Mouse (Mus musculus): ENCODE data around the gene Pigx. TPM values are rescaled to one million over a fixed set of nuclear protein-coding genes. Genes with fewer than 3 reads are reported as not detected.

Gene Pigx
- polyA plus RNA-seq, 1 experiment from 2014 or later, result 168 TPM

- Histone ChIP-seq H3K4me3 (ENCODE audit: low read depth, low read length) (no peak overlapping the region), H3K36me3 (replicated peaks; ENCODE audit: control insufficient read depth, insufficient read depth, low read depth, low read length) (no peaks in the 10 kb centered on the region), H3K4me1 (ENCODE audit: control insufficient read depth, insufficient read depth, low read length) (no peaks in the 10 kb centered on the region), H3K27me3 (ENCODE audit: control insufficient read depth, insufficient read depth, low read length) (no peaks in the 10 kb centered on the region), H3K9me3 (replicated peaks; ENCODE audit: control insufficient read depth, low read length) (no peaks in the 10 kb centered on the region), H3K4me2 (ENCODE audit: low read depth, low read length) (no peak overlapping the region; the same call in 1 of the 2 replicates), H3K27ac (replicated peaks; ENCODE audit: low read depth, low read length) (no peak overlapping the region), H3K9ac (replicated peaks; ENCODE audit: low read length) (no peak overlapping the region)
- no peak for DNase-seq (ENCODE audit: low spot score)
- ATAC-seq (replicated peaks; ENCODE audit: insufficient number of reproducible peaks, low FRiP score, low TSS enrichment, low read depth), result no peak
- 78% methylated on average over 20 of the region's 20 CpGs for WGBS
Observed at GRCm38 (mm10) chr16:32129449-32130189, 30.1 kb upstream of the Pigx start.

- Histone ChIP-seq H3K4me3 (ENCODE audit: low read depth, low read length) (no peak overlapping the region), H3K36me3 (replicated peaks; ENCODE audit: control insufficient read depth, insufficient read depth, low read depth, low read length) (no peaks in the 10 kb centered on the region), H3K9ac (replicated peaks; ENCODE audit: low read length) (no peak overlapping the region), H3K4me1 (ENCODE audit: control insufficient read depth, insufficient read depth, low read length) (no peaks in the 10 kb centered on the region), H3K27ac (replicated peaks; ENCODE audit: low read depth, low read length) (no peak overlapping the region), H3K27me3 (ENCODE audit: control insufficient read depth, insufficient read depth, low read length) (no peaks in the 10 kb centered on the region), H3K4me2 (ENCODE audit: low read depth, low read length) (no peak overlapping the region), H3K9me3 (replicated peaks; ENCODE audit: control insufficient read depth, low read length) (no peaks in the 10 kb centered on the region)
- no peak for ATAC-seq (replicated peaks; ENCODE audit: insufficient number of reproducible peaks, low FRiP score, low TSS enrichment, low read depth)
- 84% methylated on average over 4 of the region's 4 CpGs for WGBS
- no peak for DNase-seq (ENCODE audit: low spot score)
Observed at GRCm38 (mm10) chr16:32127046-32127445, 27.5 kb upstream of the Pigx start.

DNA sequence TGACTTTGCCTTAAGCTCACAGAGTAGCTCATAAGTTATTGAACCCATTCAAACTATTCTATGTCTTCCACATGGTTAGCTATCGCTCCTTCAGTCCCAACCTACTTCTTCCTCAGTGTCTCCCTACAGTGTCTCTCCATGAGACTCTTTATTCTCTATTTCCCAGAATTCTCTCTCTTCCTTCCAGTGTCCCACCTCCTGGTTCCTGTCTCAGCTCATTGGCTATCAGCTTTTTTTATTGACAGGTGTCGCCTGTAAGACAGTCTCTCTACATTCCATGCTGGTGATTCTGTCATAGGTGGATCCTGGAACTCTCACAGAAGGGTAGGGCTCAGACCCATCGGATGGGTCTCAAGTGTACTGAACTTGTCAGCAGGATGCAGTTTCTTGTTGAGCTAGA lies 25.8 kb upstream of the Pigx start:
- Histone ChIP-seq H3K9me3 (replicated peaks; ENCODE audit: control insufficient read depth, low read length) (no peaks in the 10 kb centered on the region), H3K27ac (replicated peaks; ENCODE audit: low read depth, low read length) (no peak overlapping the region), H3K4me1 (ENCODE audit: control insufficient read depth, insufficient read depth, low read length) (no peaks in the 10 kb centered on the region), H3K4me2 (ENCODE audit: low read depth, low read length) (no peak overlapping the region), H3K4me3 (ENCODE audit: low read depth, low read length) (no peak overlapping the region), H3K27me3 (ENCODE audit: control insufficient read depth, insufficient read depth, low read length) (no peaks in the 10 kb centered on the region), H3K36me3 (replicated peaks; ENCODE audit: control insufficient read depth, insufficient read depth, low read depth, low read length) (no peaks in the 10 kb centered on the region), H3K9ac (replicated peaks; ENCODE audit: low read length) (no peak overlapping the region)
- ATAC-seq (replicated peaks; ENCODE audit: insufficient number of reproducible peaks, low FRiP score, low TSS enrichment, low read depth) (no peak), DNase-seq (ENCODE audit: low spot score) (no peak)
- WGBS, result 93% methylated on average over 3 of the region's 3 CpGs

GRCm38 (mm10) chr16:32124444-32125335 lies 25.1 kb upstream of the Pigx start:
- Histone ChIP-seq H3K36me3 (replicated peaks; ENCODE audit: control insufficient read depth, insufficient read depth, low read depth, low read length) (no peaks in the 10 kb centered on the region), H3K4me1 (ENCODE audit: control insufficient read depth, insufficient read depth, low read length) (no peaks in the 10 kb centered on the region), H3K27ac (replicated peaks; ENCODE audit: low read depth, low read length) (no peak overlapping the region), H3K9ac (replicated peaks; ENCODE audit: low read length) (no peak overlapping the region), H3K4me2 (ENCODE audit: low read depth, low read length) (no peak overlapping the region), H3K4me3 (ENCODE audit: low read depth, low read length) (no peak overlapping the region), H3K9me3 (replicated peaks; ENCODE audit: control insufficient read depth, low read length) (no peaks in the 10 kb centered on the region), H3K27me3 (ENCODE audit: control insufficient read depth, insufficient read depth, low read length) (no peaks in the 10 kb centered on the region)
- ATAC-seq (replicated peaks; ENCODE audit: insufficient number of reproducible peaks, low FRiP score, low TSS enrichment, low read depth) (no peak), DNase-seq (ENCODE audit: low spot score) (no peak)
- WGBS, result 68% methylated on average over 17 of the region's 17 CpGs

- ATAC-seq (replicated peaks; ENCODE audit: insufficient number of reproducible peaks, low FRiP score, low TSS enrichment, low read depth), result no peak
- WGBS, result 87% methylated on average over 7 of the region's 7 CpGs
Observed at GRCm38 (mm10) chr16:32124020-32124419, 24.5 kb upstream of the Pigx start.

GRCm38 (mm10) chr16:32120454-32120853 lies 20.9 kb upstream of the Pigx start:
- ATAC-seq (replicated peaks; ENCODE audit: insufficient number of reproducible peaks, low FRiP score, low TSS enrichment, low read depth), result no peak
- Histone ChIP-seq H3K27ac (replicated peaks; ENCODE audit: low read depth, low read length) (no peak overlapping the region), H3K4me1 (ENCODE audit: control insufficient read depth, insufficient read depth, low read length) (no peaks in the 10 kb centered on the region), H3K27me3 (ENCODE audit: control insufficient read depth, insufficient read depth, low read length) (no peaks in the 10 kb centered on the region), H3K4me2 (ENCODE audit: low read depth, low read length) (no peak overlapping the region), H3K36me3 (replicated peaks; ENCODE audit: control insufficient read depth, insufficient read depth, low read depth, low read length) (no peaks in the 10 kb centered on the region), H3K9me3 (replicated peaks; ENCODE audit: control insufficient read depth, low read length) (no peaks in the 10 kb centered on the region), H3K4me3 (ENCODE audit: low read depth, low read length) (no peak overlapping the region), H3K9ac (replicated peaks; ENCODE audit: low read length) (no peak overlapping the region)
- WGBS, result 71% methylated on average over 3 of the region's 3 CpGs
- no peak for DNase-seq (ENCODE audit: low spot score)

More at GRCm38 (mm10) chr16:32124020-32124419, 24.5 kb upstream of the Pigx start:
- Histone ChIP-seq H3K4me3 (ENCODE audit: low read depth, low read length) (no peak overlapping the region), H3K9ac (replicated peaks; ENCODE audit: low read length) (no peak overlapping the region), H3K4me1 (ENCODE audit: control insufficient read depth, insufficient read depth, low read length) (no peaks in the 10 kb centered on the region), H3K27ac (replicated peaks; ENCODE audit: low read depth, low read length) (no peak overlapping the region), H3K4me2 (ENCODE audit: low read depth, low read length) (no peak overlapping the region), H3K27me3 (ENCODE audit: control insufficient read depth, insufficient read depth, low read length) (no peaks in the 10 kb centered on the region), H3K9me3 (replicated peaks; ENCODE audit: control insufficient read depth, low read length) (no peaks in the 10 kb centered on the region), H3K36me3 (replicated peaks; ENCODE audit: control insufficient read depth, insufficient read depth, low read depth, low read length) (no peaks in the 10 kb centered on the region)
- no peak for DNase-seq (ENCODE audit: low spot score)

DNA sequence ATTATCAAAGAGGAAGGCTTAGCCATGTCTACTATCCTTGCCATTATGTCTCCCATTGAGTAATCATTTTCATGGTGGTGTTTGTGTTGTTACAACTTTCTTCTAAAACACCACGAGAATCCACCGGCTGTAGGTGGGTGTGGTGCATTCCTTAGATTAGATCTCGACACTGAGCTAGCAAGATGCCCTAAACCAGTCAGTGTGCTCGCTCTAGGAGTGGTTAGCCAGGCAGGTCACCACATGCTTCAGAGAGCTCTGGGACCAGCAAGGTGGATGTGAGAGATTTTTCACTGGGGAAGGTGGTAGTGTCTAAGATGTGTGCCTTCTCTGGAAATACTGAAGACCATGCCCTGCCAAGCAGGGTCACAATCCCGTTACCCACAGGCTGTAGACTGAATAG lies 16.6 kb upstream of the Pigx start:
- WGBS, result 60% methylated on average over 5 of the region's 5 CpGs
- no peak overlapping the region for H3K9ac ChIP-seq (replicated peaks; ENCODE audit: low read length)
- H3K4me1 ChIP-seq (ENCODE audit: control insufficient read depth, insufficient read depth, low read length), result no peaks in the 10 kb centered on the region
- no peaks in the 10 kb centered on the region for H3K27me3 ChIP-seq (ENCODE audit: control insufficient read depth, insufficient read depth, low read length)
- H3K36me3 ChIP-seq (replicated peaks; ENCODE audit: control insufficient read depth, insufficient read depth, low read depth, low read length), result no peaks in the 10 kb centered on the region
- no peak overlapping the region for H3K27ac ChIP-seq (replicated peaks; ENCODE audit: low read depth, low read length)
- no peak overlapping the region for H3K4me2 ChIP-seq (ENCODE audit: low read depth, low read length)
- DNase-seq (ENCODE audit: low spot score) (no peak), ATAC-seq (replicated peaks; ENCODE audit: insufficient number of reproducible peaks, low FRiP score, low TSS enrichment, low read depth) (no peak)
- no peaks in the 10 kb centered on the region for H3K9me3 ChIP-seq (replicated peaks; ENCODE audit: control insufficient read depth, low read length)
- H3K4me3 ChIP-seq (ENCODE audit: low read depth, low read length), result no peak overlapping the region

GRCm38 (mm10) chr16:32115781-32116180 lies 16.2 kb upstream of the Pigx start:
- Histone ChIP-seq H3K4me2 (ENCODE audit: low read depth, low read length) (no peak overlapping the region), H3K9me3 (replicated peaks; ENCODE audit: control insufficient read depth, low read length) (no peaks in the 10 kb centered on the region), H3K27me3 (ENCODE audit: control insufficient read depth, insufficient read depth, low read length) (no peaks in the 10 kb centered on the region), H3K9ac (replicated peaks; ENCODE audit: low read length) (no peak overlapping the region), H3K36me3 (replicated peaks; ENCODE audit: control insufficient read depth, insufficient read depth, low read depth, low read length) (no peaks in the 10 kb centered on the region), H3K4me3 (ENCODE audit: low read depth, low read length) (no peak overlapping the region), H3K27ac (replicated peaks; ENCODE audit: low read depth, low read length) (no peak overlapping the region), H3K4me1 (ENCODE audit: control insufficient read depth, insufficient read depth, low read length) (no peaks in the 10 kb centered on the region)
- DNase-seq (ENCODE audit: low spot score) (no peak), ATAC-seq (replicated peaks; ENCODE audit: insufficient number of reproducible peaks, low FRiP score, low TSS enrichment, low read depth) (no peak)
- WGBS, result 59% methylated on average over 6 of the region's 6 CpGs
